Mouse (Mus musculus) lung, postnatal 10 days (tissue): ENCODE results near the gene Olfr235.
"Not testable (repeated sequence)": the region's sequence is repeated elsewhere in the genome, so short reads cannot be mapped to it uniquely, and the experiment has no call there.

ENCODE experiments used
- DNase-seq: peaks from one replicate; pipeline ENCODE4 v3.0.0; 2021

Olfr235 gene

GRCm38 (mm10) chr19:12260732-12261131 is at the start of gene Olfr235:
Olfr235 (plus strand) TSS chr19:12261032.
- DNase-seq, result no peak

- DNase-seq, result not testable (repeated sequence)
These were observed 28.3 kb upstream of the Olfr235 start, which contains the start of gene Olfr1432 for GRCm38 (mm10) chr19:12232496-12232895. Olfr1432 (minus strand) TSS chr19:12232596.

DNA sequence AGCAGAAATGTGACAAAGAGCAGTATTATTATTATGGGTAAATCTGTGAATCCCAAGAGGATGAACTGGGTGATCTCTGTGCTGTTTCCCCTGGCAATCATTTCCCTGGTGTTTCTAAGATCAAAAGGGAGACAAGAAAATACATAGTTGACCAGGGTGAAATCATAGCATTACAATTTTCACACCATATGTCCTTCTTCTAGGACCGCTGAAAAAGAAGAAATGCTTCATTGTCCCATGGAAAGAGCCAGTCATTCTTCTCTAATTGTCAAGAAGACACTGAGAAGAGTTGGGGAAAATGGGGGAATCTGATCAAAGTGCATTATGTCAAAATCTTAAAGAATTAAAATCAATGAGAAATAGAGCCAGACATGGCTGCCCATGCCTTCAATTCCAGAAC is 19.3 kb upstream of the Olfr235 start, which contains the start of gene Olfr262:
Olfr262 (minus strand) TSS at position 101 of the 400 bp plus-strand sequence.
- no peak for DNase-seq

- no peak for DNase-seq
These were observed 18.7 kb downstream of the Olfr235 start, which contains the start of gene Olfr1434 for GRCm38 (mm10) chr19:12279554-12279953. Olfr1434 (plus strand) TSS chr19:12279854.

DNA sequence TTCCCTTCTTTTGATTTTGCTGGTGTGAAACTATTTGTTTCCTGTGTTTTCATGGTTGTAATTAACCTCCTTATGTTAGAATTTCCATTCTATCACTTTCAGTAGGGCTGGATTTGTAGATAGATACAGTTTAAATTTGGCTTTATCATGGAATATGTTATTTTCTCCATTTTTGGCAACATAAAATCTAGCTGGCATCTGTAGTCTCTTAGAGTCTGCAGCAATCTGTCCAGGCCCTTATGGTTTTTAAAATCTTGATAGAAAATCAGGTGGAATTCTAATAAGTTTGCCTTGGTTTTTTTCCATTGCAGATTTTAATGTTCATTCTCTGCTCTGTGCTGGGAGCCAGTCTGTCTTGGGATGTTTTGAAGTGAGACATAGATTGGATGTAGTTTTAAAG is 32.1 kb downstream of the Olfr235 start:
- DNase-seq, result no peak

- not testable (repeated sequence) for DNase-seq
These were observed 38.2 kb downstream of the Olfr235 start, which contains the start of gene Olfr1436 for GRCm38 (mm10) chr19:12299030-12299429. Olfr1436 (minus strand) TSS chr19:12299130.
